Mouse (Mus musculus) erythroblast, embryonic 14.5 days (primary cell): ENCODE data around the gene Lrrc32.

Source experiments
- GATA1 ChIP-seq: IDR thresholded peaks from 2 replicates; pipeline ENCODE4 v1.6.1; 2012; ENCODE audit warnings: low read length, inconsistent platforms, mixed read lengths
- TAL1 ChIP-seq: IDR thresholded peaks from 3 replicates; pipeline ENCODE4 v1.6.1; 2012; ENCODE audit warnings: low read length, inconsistent platforms, mixed read lengths

DNA sequence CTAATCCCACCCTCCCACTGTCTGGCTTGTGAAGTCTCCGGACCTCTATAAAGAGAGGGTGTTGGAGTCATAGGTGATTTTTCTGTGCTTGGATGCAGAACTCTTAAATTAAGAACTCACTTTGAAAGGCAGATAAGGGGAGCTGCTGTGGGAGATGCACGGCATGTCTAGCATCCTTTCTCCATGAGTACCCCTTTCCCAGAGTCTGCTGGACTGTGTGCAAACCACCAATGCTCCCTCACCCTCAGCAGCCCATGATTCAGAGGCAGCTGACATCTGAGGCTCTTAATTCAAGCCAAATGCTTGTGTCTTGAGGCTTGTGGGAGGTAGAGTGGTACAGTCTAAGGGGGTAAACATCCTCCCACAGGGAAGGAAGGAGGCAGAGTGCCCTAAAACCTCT is 51.8 kb downstream of the Lrrc32 start:
- TF ChIP-seq GATA1: no peak
- TF ChIP-seq TAL1: no peak
